In genomic region chr3:58727012-58727411, GRCm38 (mm10) we compare ENCODE assay signal across 8 mouse cellular contexts. TPM values are rescaled to one million over a fixed set of nuclear protein-coding genes. Genes with fewer than 3 reads are reported as not detected.
DNase-seq lines count a peak whose midpoint lies in the region; ATAC-seq lines count a peak whose summit lies in the region.

No protein-coding gene starts in this region.

- H3K4me2 ChIP-seq in liver, embryonic 11.5 days, result no peak overlapping the region
- no peak overlapping the region for H3K4me2 ChIP-seq in hindbrain, embryonic 16.5 days (ENCODE audit: low read length)

- WGBS in liver, embryonic 11.5 days, result 35% methylated on average over 3 of the region's 3 CpGs
- 54% methylated on average over 3 of the region's 3 CpGs for WGBS in hindbrain, embryonic 16.5 days

- no peak for ATAC-seq in liver, embryonic 11.5 days (replicated peaks; ENCODE audit: low FRiP score)
- ATAC-seq in hindbrain, embryonic 16.5 days, result peak; percentile 48; the same call in 1 of the 2 replicates

- DNase-seq in adrenal gland, adult (ENCODE audit: inconsistent age in 2 of 2, low spot score in 1 of 2), result peak; percentile 42 to 82
- no peak for DNase-seq in adrenal gland, adult 8-10 months
- DNase-seq in liver, result peak; percentile 18
- no peak for DNase-seq in liver, embryonic 11.5 days (ENCODE audit: low spot score)
- DNase-seq in cerebellum, adult 9-10 months, result peak; percentile 81
- DNase-seq in lung, postnatal 25 days (ENCODE audit: low spot score), result peak; percentile 14
- peak; percentile 26 for DNase-seq in thymus, postnatal 25 days

- H3K27ac ChIP-seq in liver, embryonic 11.5 days (ENCODE audit: low read depth, low read length), result no peak overlapping the region
- H3K27ac ChIP-seq in hindbrain, embryonic 16.5 days (ENCODE audit: low read depth, low read length), result no peak overlapping the region

- no peaks in the 10 kb centered on the region for H3K36me3 ChIP-seq in liver, embryonic 11.5 days (ENCODE audit: control insufficient read depth, insufficient read depth, low read length)
- no peaks in the 10 kb centered on the region for H3K36me3 ChIP-seq in hindbrain, embryonic 16.5 days (ENCODE audit: control insufficient read depth, insufficient read depth, low read length)

- H3K9ac ChIP-seq in liver, embryonic 11.5 days (ENCODE audit: low read depth, low read length), result no peak overlapping the region
- H3K9ac ChIP-seq in hindbrain, embryonic 16.5 days (ENCODE audit: low read depth, low read length), result no peak overlapping the region

- H3K4me1 ChIP-seq in liver, embryonic 11.5 days (replicated peaks; ENCODE audit: control insufficient read depth, insufficient read depth, low read length), result no peaks in the 10 kb centered on the region
- H3K4me1 ChIP-seq in hindbrain, embryonic 16.5 days (ENCODE audit: control insufficient read depth, insufficient read depth, low read depth, low read length), result no peaks in the 10 kb centered on the region

- H3K27me3 ChIP-seq in liver, embryonic 11.5 days (replicated peaks; ENCODE audit: control insufficient read depth, insufficient read depth, low read length), result no peaks in the 10 kb centered on the region
- H3K27me3 ChIP-seq in hindbrain, embryonic 16.5 days (replicated peaks; ENCODE audit: control insufficient read depth, insufficient read depth, low read length), result no peaks in the 10 kb centered on the region

- H3K9me3 ChIP-seq in liver, embryonic 11.5 days (ENCODE audit: control insufficient read depth, low read length), result no peaks in the 10 kb centered on the region
- no peaks in the 10 kb centered on the region for H3K9me3 ChIP-seq in hindbrain, embryonic 16.5 days (ENCODE audit: control insufficient read depth, low read length)

- no peak overlapping the region for H3K4me3 ChIP-seq in liver, embryonic 11.5 days (ENCODE audit: low read depth, low read length)
- H3K4me3 ChIP-seq in hindbrain, embryonic 16.5 days (ENCODE audit: low read length), result no peak overlapping the region

RNA-seq across cellular contexts. Expression of gene Siah2, which starts 34.8 kb away (rescaled TPM):
- total RNA-seq in adrenal gland, adult 8-10 months (2022), result 10 to 100 TPM; 14.2 to 23.9 (median 15.3) TPM
- 5.4 and 6.2 TPM in 2 replicates for polyA plus RNA-seq in liver, embryonic 11.5 days (2014; fragmentation: Nextera tagmentation; extraction: Ambion mirVana)
- polyA plus RNA-seq in hindbrain, embryonic 16.5 days (2015; fragmentation: Nextera tagmentation; extraction: Ambion mirVana), result 8.4 and 10.4 TPM in 2 replicates

Comparison
In these comparisons a context has a peak if more than half of its experiments do, and no peak if none do; other contexts are left out.
1. DNase-seq: peak in adrenal gland, adult (2 of 2), liver (single experiment), cerebellum, adult 9-10 months (single experiment), lung, postnatal 25 days (single experiment) and thymus, postnatal 25 days (single experiment); none in adrenal gland, adult 8-10 months (single experiment) and liver, embryonic 11.5 days (single experiment).